Mouse (Mus musculus): ENCODE measurements at regions not wholly inside any gene's neighbourhood (a gene's known extent, or its start where the extent isn't known, plus 50 kb on each side); places are given as distances from the start of the nearest gene placed in this dataset.

GRCm38 (mm10) chr13:101233181-101233842 lies 400.1 kb upstream of the Slc30a5 start:
- peak; percentile 52; the same call in 1 of the 2 replicates for ATAC-seq (ENCODE audit: insufficient number of reproducible peaks, insufficient read depth, low FRiP score, low TSS enrichment)
- Histone ChIP-seq H3K9ac (no peak overlapping the region), H3K27ac (no peak overlapping the region)

GRCm38 (mm10) chr13:101229861-101230260 lies 396.6 kb upstream of the Slc30a5 start:
- H3K4me2 ChIP-seq (replicated peaks): no peak overlapping the region
- H3K4me1 ChIP-seq: 0 out of 2 replicates have a peak, but pooled peaks cover 5% of the 10 kb centered on the region
- H3K9ac ChIP-seq: no peak overlapping the region
- H3K9me3 ChIP-seq: no peaks in the 10 kb centered on the region
- H3K4me3 ChIP-seq: no peak overlapping the region
- H3K27me3 ChIP-seq: no peaks in the 10 kb centered on the region
- H3K36me3 ChIP-seq: no peaks in the 10 kb centered on the region
- 85% methylated on average over 4 of the region's 4 CpGs for WGBS
- ATAC-seq (ENCODE audit: insufficient number of reproducible peaks, insufficient read depth, low FRiP score, low TSS enrichment): no peak
- no peak overlapping the region for H3K27ac ChIP-seq

More at GRCm38 (mm10) chr13:101233181-101233842, 400.1 kb upstream of the Slc30a5 start:
- 0 out of 2 replicates have a peak, but pooled peaks cover 5% of the 10 kb centered on the region for H3K4me1 ChIP-seq
- no peaks in the 10 kb centered on the region for H3K27me3 ChIP-seq
- H3K36me3 ChIP-seq: no peaks in the 10 kb centered on the region
- H3K4me2 ChIP-seq (replicated peaks): no peak overlapping the region
- no peaks in the 10 kb centered on the region for H3K9me3 ChIP-seq
- WGBS: 43% methylated on average over 8 of the region's 8 CpGs
- H3K4me3 ChIP-seq: no peak overlapping the region

GRCm38 (mm10) chr13:101225366-101225765 lies 392.1 kb upstream of the Slc30a5 start:
- Histone ChIP-seq H3K4me2 (replicated peaks) (no peak overlapping the region), H3K4me3 (no peak overlapping the region), H3K9ac (no peak overlapping the region), H3K27ac (no peak overlapping the region), H3K36me3 (no peaks in the 10 kb centered on the region), H3K27me3 (no peaks in the 10 kb centered on the region), H3K4me1 (no peaks in the 10 kb centered on the region), H3K9me3 (no peaks in the 10 kb centered on the region)
- 83% methylated on average over 2 of the region's 2 CpGs for WGBS
- ATAC-seq (ENCODE audit: insufficient number of reproducible peaks, insufficient read depth, low FRiP score, low TSS enrichment): no peak

- Histone ChIP-seq H3K27ac (no peak overlapping the region), H3K27me3 (no peaks in the 10 kb centered on the region), H3K9me3 (no peaks in the 10 kb centered on the region), H3K4me1 (peaks cover 8% of the 10 kb centered on the region; the same call in 1 of the 2 replicates), H3K36me3 (no peaks in the 10 kb centered on the region), H3K9ac (no peak overlapping the region), H3K4me3 (no peak overlapping the region), H3K4me2 (replicated peaks) (no peak overlapping the region)
- ATAC-seq (ENCODE audit: insufficient number of reproducible peaks, insufficient read depth, low FRiP score, low TSS enrichment): no peak
- WGBS: 61% methylated on average over 7 of the region's 7 CpGs
Measured at GRCm38 (mm10) chr13:101221331-101222043, 388.3 kb upstream of the Slc30a5 start.

- Histone ChIP-seq H3K4me1 (peaks cover 17% of the 10 kb centered on the region; the same call in 1 of the 2 replicates), H3K9me3 (no peaks in the 10 kb centered on the region), H3K9ac (no peak overlapping the region), H3K27me3 (no peaks in the 10 kb centered on the region), H3K4me2 (replicated peaks) (no peak overlapping the region), H3K36me3 (no peaks in the 10 kb centered on the region), H3K27ac (no peak overlapping the region), H3K4me3 (no peak overlapping the region)
- ATAC-seq (ENCODE audit: insufficient number of reproducible peaks, insufficient read depth, low FRiP score, low TSS enrichment): no peak
- WGBS: 71% methylated on average over 5 of the region's 5 CpGs
Measured at GRCm38 (mm10) chr13:101219568-101219967, 386.3 kb upstream of the Slc30a5 start.

GRCm38 (mm10) chr13:101216897-101217480 lies 383.8 kb upstream of the Slc30a5 start:
- H3K4me1 ChIP-seq: peaks cover 21% of the 10 kb centered on the region; the same call in 1 of the 2 replicates

GRCm38 (mm10) chr13:101216421-101216820 lies 383.2 kb upstream of the Slc30a5 start:
- Histone ChIP-seq H3K9me3 (no peaks in the 10 kb centered on the region), H3K36me3 (no peaks in the 10 kb centered on the region), H3K9ac (no peak overlapping the region), H3K27ac (peak overlapping the region; percentile 20; the same call in 1 of the 2 replicates), H3K4me3 (no peak overlapping the region), H3K4me1 (peaks cover 21% of the 10 kb centered on the region; the same call in 1 of the 2 replicates), H3K27me3 (no peaks in the 10 kb centered on the region), H3K4me2 (replicated peaks) (no peak overlapping the region)
- ATAC-seq (ENCODE audit: insufficient number of reproducible peaks, insufficient read depth, low FRiP score, low TSS enrichment): no peak
- WGBS: 77% methylated on average over 4 of the region's 4 CpGs

More at GRCm38 (mm10) chr13:101216897-101217480, 383.8 kb upstream of the Slc30a5 start:
- H3K27me3 ChIP-seq: no peaks in the 10 kb centered on the region
- 70% methylated on average over 8 of the region's 8 CpGs for WGBS
- H3K36me3 ChIP-seq: no peaks in the 10 kb centered on the region
- H3K4me2 ChIP-seq (replicated peaks): no peak overlapping the region
- H3K4me3 ChIP-seq: no peak overlapping the region
- no peak for ATAC-seq (ENCODE audit: insufficient number of reproducible peaks, insufficient read depth, low FRiP score, low TSS enrichment)
- no peak overlapping the region for H3K9ac ChIP-seq
- H3K9me3 ChIP-seq: no peaks in the 10 kb centered on the region
- peak overlapping the region; percentile 20; the same call in 1 of the 2 replicates for H3K27ac ChIP-seq

- H3K4me2 ChIP-seq (replicated peaks): peak overlapping the region; percentile 39
- no peaks in the 10 kb centered on the region for H3K27me3 ChIP-seq
- peak overlapping the region; percentile 76 for H3K27ac ChIP-seq
- H3K4me3 ChIP-seq: no peak overlapping the region
- no peaks in the 10 kb centered on the region for H3K36me3 ChIP-seq
- H3K9ac ChIP-seq: no peak overlapping the region
- ATAC-seq (ENCODE audit: insufficient number of reproducible peaks, insufficient read depth, low FRiP score, low TSS enrichment): peak; percentile 58
- 14% methylated on average over 11 of the region's 11 CpGs for WGBS
- no peaks in the 10 kb centered on the region for H3K9me3 ChIP-seq
- peaks cover 21% of the 10 kb centered on the region; the same call in 1 of the 2 replicates for H3K4me1 ChIP-seq
Measured at GRCm38 (mm10) chr13:101215792-101216221, 382.6 kb upstream of the Slc30a5 start.

- Histone ChIP-seq H3K27ac (peak overlapping the region; percentile 76; the same call in 1 of the 2 replicates), H3K36me3 (no peaks in the 10 kb centered on the region), H3K4me3 (no peak overlapping the region), H3K4me1 (peaks cover 21% of the 10 kb centered on the region; the same call in 1 of the 2 replicates), H3K4me2 (replicated peaks) (peak overlapping the region; percentile 39), H3K27me3 (no peaks in the 10 kb centered on the region), H3K9me3 (no peaks in the 10 kb centered on the region), H3K9ac (no peak overlapping the region)
- ATAC-seq (ENCODE audit: insufficient number of reproducible peaks, insufficient read depth, low FRiP score, low TSS enrichment): no peak
- 38% methylated on average over 5 of the region's 5 CpGs for WGBS
Measured at GRCm38 (mm10) chr13:101215131-101215641, 382.0 kb upstream of the Slc30a5 start.

- Histone ChIP-seq H3K9me3 (no peaks in the 10 kb centered on the region), H3K36me3 (no peaks in the 10 kb centered on the region), H3K27ac (no peak overlapping the region), H3K4me3 (no peak overlapping the region), H3K9ac (no peak overlapping the region), H3K4me1 (peaks cover 21% of the 10 kb centered on the region; the same call in 1 of the 2 replicates), H3K27me3 (no peaks in the 10 kb centered on the region), H3K4me2 (replicated peaks) (no peak overlapping the region)
- WGBS: 73% methylated on average over 2 of the region's 2 CpGs
- ATAC-seq (ENCODE audit: insufficient number of reproducible peaks, insufficient read depth, low FRiP score, low TSS enrichment): no peak
Measured at GRCm38 (mm10) chr13:101214094-101214493, 380.9 kb upstream of the Slc30a5 start.

- ATAC-seq (ENCODE audit: insufficient number of reproducible peaks, insufficient read depth, low FRiP score, low TSS enrichment): peak; percentile 43; the same call in 1 of the 2 replicates
- H3K4me3 ChIP-seq: no peak overlapping the region
- H3K27ac ChIP-seq: no peak overlapping the region
- no peaks in the 10 kb centered on the region for H3K27me3 ChIP-seq
- no peaks in the 10 kb centered on the region for H3K9me3 ChIP-seq
- no peak overlapping the region for H3K9ac ChIP-seq
- H3K36me3 ChIP-seq: no peaks in the 10 kb centered on the region
- H3K4me1 ChIP-seq: peaks cover 21% of the 10 kb centered on the region; the same call in 1 of the 2 replicates
- WGBS: 50% methylated on average over 13 of the region's 13 CpGs
- H3K4me2 ChIP-seq (replicated peaks): no peak overlapping the region
Measured at GRCm38 (mm10) chr13:101213121-101213916, 380.1 kb upstream of the Slc30a5 start.
